Mouse (Mus musculus) thymus, postnatal 0 days (tissue): ENCODE measurements around the gene Phf1. TPM values are rescaled to one million over a fixed set of nuclear protein-coding genes. Genes with fewer than 3 reads are reported as not detected.

Experiments used
- DNase-seq: peaks from one replicate; pipeline ENCODE4 v3.0.0-alpha.2; 2015; ENCODE audit warnings: low spot score
- polyA plus RNA-seq: library from polyadenylated mRNA; unstranded; fragments of >200 nt; fragmentation: Nextera tagmentation; extraction: Ambion mirVana; gene quantifications from 2 replicates; pipeline ENCODE4 v1.2.1, GENCODE M21; 2015

The Phf1 gene
- polyA plus RNA-seq, 1 experiment from 2014 or later: 9.3 TPM

DNA sequence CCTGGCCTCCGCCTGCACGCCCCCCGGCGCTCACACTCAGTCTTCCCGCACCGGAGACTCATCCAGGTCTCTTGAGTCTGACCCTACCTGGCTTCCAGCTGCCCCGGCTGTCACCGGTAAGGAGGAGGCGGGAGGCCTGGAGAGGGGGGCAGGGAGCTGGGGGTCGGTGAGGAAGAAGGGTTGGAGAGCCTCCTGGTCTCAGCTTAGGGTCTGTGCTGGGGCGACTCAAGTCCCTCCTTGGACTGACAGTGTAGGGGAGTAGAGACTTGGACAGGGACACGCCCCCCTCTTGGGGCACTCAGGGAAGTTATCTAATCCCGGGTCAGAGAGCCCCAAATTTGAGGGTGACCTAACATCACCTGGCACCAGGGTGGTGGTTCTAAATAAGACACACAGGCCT, 567 bp downstream of the Phf1 start:
- DNase-seq: no peak

DNA sequence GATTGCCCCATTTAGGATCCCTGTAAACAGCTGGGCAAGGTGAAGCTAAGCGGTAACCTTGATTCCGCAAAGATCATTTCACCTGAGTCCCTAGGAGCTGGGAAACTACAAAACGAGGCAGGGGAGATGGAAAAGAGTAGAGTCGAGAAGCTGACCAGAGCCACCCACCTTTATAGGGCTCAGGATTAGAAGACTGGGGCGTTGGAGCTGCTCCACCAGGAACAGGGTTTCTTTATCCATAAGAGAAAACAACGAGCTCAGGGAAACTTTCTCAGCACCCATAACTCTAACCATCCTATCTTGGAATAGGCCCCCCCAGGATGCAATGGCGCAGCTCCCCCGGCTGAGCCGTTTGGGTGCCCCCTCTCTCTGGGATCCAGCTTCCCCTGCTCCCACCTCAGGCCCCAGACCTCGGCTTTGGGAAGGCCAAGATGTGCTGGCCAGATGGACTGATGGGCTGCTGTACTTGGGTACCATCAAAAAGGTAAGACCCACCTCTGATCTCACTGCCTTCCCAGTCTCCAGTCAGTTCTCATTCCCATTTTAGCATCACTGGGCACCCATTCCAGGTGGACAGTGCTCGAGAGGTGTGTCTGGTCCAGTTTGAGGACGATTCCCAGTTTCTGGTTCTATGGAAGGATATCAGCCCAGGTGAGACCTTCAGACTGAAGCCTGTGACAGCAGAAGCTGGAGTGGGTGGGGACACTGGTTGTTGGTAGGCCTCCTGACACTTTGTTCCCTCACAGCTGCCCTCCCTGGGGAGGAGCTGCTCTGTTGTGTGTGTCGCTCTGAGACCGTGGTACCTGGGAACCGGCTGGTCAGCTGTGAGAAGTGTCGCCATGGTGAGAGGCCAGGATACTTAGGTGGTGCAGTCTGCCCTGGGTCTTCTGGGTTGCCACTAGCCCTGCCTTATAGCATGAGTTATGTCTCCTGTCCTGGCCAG, 1.3 kb downstream of the Phf1 start:
- DNase-seq: no peak

DNA sequence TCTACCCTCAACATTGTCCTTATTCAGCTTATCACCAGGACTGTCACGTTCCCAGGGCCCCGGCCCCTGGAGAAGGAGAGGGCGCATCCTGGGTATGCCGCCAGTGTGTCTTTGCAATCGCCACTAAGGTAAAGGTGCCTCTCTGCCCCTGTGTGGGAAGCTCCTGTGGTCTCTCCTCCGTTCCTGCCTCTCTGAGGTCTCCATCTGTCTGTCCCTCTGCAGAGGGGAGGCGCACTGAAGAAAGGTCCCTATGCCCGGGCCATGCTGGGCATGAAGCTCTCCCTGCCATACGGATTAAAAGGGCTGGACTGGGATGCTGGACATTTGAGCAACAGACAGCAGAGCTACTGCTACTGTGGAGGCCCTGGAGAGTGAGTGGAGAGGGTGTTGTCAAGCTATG, 2.2 kb downstream of the Phf1 start:
- DNase-seq: no peak

DNA sequence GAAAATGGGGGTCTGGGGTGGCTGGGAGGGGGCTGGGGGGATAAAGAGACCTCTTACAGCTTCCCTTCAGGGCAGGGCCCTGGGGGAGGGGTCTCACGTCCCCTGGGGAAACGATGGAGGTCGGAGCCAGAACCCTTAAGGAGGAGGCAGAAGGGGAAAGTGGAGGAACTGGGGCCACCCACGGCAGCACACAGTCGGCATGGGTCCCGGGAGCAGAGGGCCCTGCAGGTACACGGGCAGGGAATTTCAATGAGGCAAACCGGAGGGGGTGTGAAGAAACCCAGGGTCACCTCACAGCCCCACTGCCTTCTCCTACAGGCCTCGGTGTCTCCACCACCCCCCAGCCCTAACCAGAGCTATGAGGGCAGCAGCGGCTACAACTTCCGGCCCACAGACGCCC, 3.6 kb downstream of the Phf1 start:
- DNase-seq: no peak

DNA sequence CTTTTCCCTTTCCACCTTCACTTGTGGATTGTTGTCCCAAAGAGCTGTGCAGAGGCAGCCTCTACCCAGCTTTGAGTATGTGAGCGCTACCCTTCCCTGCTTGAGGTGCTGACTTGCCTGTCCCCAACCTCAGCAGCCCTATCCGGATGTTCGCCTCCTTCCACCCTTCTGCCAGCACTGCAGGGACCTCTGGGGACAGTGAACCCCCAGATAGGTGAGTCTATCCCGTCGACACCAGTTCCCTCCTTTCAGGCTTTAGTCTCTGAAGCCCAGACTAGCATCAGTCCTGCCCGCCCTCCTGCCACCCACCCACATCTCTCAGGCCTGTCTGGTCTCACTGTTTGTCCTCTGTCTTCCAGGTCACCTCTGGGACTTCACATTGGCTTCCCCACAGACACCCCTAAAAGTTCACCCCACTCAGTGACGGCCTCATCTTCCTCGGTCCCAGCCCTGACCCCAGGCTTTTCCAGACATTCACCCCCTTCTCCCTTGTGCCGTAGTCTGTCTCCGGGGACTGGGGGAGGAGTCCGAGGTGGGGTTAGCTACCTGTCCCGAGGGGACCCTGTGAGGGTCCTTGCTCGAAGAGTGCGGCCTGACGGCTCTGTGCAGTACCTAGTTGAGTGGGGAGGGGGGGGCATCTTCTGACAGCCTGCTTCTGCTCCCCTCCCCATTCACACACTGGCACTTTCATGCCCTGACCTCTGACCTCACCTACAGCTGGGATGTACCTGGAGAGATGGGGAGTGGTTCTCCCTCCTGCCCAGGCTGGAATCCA, 4.3 kb downstream of the Phf1 start:
- no peak for DNase-seq

DNA sequence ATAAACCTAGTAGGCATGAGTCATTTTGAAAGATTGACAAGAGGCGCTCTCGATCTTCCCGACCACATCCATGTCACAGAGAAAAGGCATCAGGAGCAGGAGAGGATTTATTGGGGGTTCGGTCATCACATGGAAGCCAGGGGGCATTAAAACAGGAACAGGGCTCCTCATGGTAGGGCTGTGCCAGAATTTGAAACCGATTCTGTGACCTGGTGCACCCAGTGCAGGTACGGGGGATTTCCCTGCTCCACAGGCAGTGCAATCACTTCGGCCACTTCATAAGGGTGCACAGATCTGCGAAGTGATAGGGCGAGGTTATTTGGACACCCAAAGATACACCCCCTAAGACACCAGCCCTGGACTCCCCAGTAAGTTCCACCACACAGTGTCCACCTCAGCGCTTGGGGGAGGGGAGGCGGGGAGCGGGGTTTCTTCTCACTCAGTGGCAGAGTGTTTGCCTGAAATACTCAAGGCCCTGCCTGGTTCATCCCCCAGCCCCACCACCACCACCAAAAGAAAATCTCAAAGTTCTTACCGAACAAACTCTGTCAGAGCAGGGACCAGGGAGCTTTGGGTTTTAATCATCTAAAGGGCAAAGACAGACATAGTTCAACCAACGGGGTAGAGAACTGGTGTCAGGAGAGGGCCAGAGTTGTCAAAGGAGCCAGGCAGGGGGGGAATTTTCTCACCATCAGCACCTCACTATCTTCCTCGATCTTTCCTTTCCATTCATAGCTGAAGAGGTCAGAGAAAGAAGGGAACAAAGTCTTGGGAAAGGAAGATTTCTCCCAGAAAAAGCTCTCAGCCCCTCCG, 5.2 kb downstream of the Phf1 start:
- no peak for DNase-seq

DNA sequence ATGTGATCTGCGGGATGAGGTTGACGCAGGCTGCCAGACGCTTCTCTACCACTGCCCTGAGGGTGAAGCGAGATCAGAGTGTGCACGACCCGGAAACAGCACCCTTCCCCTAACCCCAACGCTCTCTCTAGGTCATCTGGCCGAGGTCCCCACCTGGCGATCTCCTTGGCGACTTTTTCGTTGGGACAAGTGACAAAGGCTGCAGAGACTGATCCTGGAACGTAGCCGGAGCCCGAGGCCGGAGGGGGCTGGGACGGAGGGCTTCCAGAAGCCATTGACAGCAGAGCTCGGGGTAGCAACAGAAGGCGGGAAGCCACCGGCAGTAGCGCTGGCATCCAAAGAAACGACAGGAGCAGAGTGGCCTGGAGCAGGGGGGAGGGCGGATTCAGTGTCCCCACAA, 5.9 kb downstream of the Phf1 start:
- DNase-seq: no peak

DNA sequence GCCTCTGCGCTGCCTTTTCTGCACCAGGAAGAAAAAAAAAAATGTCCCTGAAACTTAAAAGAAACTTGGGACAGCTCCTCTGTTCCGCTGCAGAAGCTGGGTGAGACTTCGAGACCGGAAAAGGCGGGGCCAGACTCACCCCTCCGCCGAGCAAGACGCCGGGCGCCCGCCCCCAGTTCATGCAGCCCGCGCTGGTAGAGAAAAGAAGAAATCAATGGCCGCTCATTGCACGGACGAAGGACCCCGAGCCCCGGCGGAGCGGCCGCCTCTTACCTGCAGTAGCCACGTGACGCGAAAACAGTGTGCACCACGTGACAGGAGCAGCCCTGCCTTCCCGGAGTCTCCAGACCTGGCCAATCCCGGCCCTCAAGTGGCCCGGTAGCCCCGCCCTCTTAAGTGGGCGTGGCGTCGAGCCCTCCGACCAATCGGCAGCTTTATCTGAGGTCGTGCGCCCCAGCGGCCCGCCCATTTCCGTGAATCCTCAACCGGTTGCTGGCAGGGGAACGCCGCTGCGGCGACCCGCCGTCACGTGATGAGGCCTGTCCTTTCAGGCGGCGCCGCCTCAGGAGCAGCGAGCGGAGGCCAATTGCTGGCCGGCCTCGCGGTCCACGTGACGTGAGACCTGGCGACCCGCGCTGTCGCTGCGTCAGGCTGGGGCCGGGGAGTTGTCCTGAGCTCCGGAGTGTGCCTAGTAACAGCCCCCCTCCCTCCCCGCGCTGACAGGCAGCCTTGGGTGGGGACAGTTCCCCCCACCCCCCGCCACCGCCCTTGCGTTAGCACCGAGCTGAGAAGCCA, 6.5 kb downstream of the Phf1 start, which contains the start of gene Cuta:
Gene Cuta (minus strand): TSS at position 392 of the 795 bp plus-strand sequence.
- DNase-seq: peak; percentile 100

DNA sequence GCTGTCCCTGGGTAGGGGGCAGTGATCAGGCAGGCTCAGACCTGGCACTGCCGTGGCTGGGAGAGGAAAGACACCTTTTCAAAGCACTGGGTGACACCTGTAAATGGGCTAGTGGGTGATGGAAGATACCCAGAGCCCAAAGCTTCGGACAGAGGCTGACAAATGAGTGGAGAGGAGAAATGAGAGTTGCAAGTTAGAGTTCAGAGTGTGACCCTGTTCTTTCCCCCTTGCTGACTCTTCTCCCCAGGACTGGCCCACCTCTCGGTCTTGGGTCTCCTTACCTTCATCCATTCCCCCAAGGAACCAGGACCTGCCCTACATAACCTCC, 7.1 kb downstream of the Phf1 start:
- DNase-seq: no peak

DNA sequence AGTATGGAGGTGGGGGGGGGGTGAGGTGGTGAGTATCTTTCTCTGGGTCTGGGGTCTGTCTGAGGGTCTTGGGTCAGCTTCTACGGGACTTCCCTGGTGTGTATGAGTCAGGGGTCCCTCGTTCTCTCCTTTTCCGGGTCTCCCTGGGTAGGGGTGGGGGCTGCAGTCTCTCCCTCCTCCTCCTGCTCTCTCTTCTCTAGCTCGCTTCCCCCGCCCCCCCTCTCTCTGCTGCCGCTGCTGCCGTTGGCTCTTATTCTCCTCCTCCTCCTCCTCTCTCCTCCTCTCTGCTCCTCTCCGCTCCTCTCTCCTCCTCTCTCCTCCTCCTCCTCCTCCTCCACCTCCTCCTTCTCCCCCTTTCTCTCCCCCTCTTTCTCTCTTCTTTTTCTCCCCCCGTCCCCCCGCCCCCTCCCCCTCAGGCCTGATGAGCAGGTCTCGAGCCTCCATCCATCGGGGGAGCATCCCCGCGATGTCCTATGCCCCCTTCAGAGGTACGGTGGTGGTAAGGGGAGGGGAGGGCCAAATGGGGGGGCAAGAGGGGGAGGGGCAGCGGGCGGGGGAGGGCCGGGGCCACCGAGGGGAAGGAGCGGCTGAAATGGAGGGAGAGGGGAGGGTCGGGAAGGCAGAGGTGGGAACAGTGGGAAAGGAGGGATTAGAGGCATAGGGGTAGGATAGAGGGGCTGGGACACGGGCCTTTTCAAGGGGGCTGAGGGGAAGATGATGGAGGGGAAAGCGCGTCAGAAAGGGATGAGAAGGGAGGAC, 8.4 kb downstream of the Phf1 start, which contains the start of gene Syngap1:
Gene Syngap1 (plus strand): TSS at position 223 of the 759 bp plus-strand sequence.
- peak; percentile 13 for DNase-seq

DNA sequence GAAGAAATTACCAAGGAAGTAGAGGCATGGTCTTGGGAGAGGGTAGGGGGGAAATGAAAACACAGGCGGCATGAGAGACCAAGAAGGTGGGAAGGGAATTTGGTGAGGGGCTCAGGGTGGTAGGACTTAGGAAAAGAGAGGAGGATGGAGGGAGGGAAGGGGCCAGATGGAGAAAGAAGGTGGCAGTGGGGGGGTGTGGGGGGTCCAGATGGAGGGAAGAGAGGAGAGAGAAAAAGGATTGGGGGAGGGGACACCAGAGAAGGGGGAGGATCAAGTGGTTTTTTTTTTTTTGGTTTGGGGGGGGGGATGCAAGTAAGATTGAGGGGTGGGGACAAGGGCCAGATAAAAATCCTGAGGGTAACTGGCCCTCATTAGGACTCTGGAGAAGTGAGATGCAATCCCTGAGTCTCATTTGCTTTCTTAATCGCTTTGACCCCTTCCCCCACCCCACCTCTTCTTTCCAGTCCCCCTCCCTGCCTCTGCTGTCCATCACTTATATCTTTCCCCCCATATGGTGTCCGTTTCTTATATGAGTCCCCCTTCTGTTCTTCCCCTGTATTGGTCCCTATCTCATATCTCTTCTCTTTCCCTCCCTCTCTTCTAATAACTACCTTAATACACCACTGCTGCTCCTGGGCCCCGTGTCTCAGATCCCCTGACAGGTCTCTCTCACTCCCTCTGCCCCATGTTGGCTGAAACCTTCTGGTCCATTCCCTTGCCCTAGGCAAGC, 9.2 kb downstream of the Phf1 start:
- DNase-seq: no peak

DNA sequence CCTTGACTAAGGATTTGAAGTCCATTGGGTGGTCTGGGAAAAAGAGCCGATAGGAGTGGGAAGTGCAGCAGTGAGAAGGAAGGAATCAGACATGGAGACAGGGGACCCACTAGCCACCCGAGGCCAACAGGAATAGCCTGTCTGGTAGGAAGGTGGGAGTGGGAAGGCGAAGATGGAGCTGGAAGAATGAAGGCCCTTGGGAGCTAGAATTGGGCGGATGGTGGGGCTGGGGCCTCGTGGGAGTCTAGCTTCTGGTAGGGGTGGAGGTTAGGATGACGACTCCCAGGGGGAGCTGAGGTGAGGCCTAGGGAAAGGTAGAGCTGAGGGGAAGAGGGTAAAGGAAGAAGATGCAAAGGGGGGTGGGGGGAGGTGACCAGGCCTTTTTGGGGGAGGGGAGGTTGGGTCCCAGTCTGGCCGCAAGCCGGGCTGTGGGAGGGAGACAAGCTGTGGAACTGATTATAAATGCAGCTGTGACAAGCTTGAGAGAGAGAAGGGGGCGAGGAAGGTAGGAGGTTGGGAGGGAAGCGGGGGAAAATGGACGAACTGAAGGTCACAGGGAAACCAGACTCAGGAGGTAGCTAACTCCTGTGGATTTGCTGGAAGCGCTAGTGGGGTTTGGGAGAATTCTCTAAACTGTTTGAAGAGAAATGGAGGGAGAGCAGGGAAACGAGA, 13.1 kb downstream of the Phf1 start:
- DNase-seq: no peak

DNA sequence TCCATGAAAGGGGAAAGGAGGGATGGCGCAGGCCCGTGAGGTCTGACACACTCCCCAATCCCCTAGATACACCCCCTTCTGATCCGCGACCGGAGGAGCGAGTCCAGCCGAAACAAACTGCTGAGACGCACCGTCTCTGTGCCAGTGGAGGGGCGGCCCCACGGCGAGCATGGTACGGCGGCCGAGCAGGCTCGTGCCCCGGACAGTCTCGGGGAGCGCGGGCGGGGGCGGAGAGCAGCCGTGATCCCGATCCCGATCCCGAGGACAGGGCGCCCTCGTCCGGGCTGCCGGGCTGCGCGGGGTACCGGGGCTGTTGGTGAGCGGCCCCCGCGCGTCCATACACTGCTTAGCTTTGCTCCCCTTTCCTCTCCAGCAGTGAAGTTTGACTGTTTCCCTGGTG, 13.7 kb downstream of the Phf1 start:
- DNase-seq: no peak

DNA sequence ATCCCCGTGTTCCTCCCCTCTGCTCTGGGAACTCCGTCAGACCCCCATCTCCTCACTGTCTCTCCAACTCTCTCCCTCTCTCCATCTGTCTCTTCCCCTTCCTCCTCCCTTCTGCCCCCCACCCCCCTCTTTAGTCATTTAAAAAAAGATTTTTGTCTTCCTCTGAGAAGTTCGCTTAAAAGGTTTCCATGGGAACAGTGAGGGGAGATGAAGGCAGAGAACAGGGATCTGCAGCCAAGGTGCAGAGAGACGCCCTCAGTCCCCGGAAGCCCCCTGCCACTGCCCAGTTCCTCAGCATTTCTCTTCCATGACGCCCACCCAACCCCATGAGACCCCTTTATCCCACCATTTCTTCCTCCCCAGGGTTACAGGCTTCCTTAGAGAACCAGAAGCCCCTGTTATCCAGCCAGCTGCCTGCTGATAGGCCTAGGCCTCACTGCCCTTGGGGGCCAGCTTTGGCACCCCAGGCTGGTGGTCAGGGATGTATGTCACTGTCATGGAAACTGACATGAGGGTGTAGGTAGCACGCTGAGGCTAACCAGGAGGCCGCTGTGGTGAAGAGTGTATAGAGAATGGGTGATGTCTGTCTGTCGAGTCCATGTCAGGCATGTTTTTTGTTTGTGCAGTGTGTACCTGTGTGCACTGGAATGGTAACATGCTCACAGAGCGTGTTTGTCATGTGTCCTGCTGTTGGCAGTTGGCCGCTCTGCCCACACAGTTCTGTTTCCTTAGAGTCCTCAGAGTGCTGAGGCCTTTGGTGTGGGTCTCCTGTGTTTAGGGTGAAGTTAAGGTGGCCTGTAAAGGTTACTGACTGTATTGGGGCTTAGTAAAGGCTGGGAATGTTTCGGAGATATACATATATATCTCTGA, 14.6 kb downstream of the Phf1 start:
- no peak for DNase-seq

DNA sequence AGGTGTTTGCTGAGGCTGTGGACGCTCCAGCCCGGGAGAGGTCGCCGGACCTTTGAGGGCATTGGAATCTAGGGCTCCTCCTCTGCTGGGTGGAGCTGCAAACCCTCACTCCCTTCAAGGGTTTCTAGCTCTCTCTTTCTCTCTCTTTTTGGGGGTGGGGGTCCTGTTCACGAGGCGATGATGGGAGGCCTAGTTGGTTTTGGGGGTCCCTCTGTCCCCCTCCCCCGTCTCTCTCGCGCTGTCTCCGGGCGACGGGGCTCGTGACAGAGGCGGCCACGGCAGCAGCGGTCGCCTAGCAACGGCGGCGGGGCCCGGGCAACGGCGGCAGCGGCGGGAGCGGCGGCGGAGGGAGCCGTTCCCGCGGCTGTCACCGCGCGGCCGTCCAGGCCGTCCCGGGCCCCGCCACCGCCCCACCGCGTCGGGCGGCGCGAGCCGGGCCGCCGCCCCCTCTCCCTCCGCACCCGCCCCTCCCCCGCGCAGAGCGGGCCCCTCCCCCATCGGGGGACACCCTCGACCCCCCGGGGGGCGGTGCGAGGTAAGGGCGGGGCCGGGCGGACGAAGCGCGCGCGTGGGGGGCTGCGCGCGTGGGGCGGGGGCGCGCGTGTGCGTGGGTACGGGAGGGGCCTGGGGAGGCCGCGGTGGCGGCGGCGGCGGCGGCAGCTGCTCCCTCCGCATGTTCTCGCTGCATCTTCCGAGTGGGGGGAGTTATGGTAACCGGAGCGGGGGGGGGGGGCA, 15.6 kb downstream of the Phf1 start:
- peak; percentile 40 for DNase-seq

DNA sequence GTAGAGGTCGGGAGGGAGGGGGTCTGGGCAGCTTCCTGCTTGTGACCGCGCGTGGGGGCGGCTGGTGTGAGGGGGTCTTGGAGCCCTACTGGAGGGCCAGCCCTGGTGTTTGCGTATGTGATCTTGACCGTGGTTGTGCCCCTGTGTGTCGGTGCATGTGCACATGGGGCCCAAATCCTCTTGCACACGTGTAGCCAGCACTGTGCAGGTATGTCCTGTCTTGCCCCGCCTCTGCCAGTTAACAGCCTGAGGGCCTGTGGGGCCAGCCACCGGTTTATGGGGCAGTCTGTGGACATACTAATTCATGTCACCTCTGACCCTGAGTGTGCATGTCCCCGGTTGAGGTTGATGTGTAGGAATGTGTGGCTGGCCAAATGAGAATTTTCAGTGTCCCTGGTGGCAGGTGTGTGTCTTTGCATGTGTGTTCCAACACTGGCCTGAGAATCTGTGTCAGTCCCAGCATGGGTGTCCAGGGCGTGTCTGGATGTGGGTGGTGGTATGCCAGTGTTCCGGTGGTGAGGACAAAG, 16.3 kb downstream of the Phf1 start:
- DNase-seq: peak; percentile 13

DNA sequence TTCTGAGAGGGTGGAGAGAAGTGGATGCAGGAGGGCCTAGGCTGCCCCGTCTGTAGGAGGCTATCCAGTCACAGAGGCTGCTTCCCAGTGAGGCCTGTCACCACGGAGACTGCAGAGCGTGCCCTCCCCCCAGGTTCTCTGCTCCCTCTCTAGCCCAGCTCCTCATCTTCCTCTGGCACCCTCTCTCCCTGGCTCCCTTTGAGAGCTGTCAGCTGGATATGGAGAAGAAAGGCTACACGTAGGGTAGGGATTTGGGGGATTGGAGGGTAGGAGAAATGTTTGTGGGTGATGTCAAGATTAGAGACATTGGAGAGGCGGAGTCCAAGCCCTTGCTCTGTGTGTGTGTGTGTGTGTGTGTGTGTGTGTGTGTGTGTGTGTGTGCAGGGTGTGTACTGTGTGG, 17.0 kb downstream of the Phf1 start:
- DNase-seq: no peak
